Mouse (Mus musculus) bone marrow macrophage, adult 2 months (primary cell): ENCODE measurements around the gene Gfm2.
"Not testable (repeated sequence)": the region's sequence is repeated elsewhere in the genome, so short reads cannot be mapped to it uniquely, and the experiment has no call there.

Experiments
- CTCF ChIP-seq: IDR thresholded peaks from 2 replicates; pipeline ENCODE4 v1.5.1; 2012; ENCODE audit warnings: low read depth, mild to moderate bottlenecking, low read length, moderate library complexity
- POLR2A ChIP-seq: IDR thresholded peaks from 2 replicates; pipeline ENCODE4 v1.6.1; 2012; ENCODE audit warnings: mild to moderate bottlenecking, low read depth, low read length, borderline replicate concordance

DNA sequence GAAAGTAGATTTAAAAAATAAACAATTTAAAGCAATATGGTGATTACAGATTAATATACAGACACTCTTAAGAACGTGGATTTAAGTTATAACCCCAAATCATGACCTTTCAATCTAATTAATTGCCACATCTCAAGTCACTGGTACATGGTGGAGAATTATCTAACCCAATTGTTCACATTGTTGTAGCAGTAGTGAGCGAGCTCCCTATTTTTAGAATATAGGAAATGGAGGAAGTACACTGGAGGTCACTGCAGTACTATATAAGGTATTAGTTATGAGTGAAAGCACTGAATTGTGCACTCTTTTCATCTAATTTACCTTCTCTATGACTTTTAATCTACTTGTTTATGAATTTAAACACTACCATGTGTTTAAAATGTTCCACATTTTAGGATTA, 7.3 kb upstream of the Gfm2 start:
- TF ChIP-seq CTCF, POLR2A: not testable (repeated sequence)
